In the genomic region with DNA sequence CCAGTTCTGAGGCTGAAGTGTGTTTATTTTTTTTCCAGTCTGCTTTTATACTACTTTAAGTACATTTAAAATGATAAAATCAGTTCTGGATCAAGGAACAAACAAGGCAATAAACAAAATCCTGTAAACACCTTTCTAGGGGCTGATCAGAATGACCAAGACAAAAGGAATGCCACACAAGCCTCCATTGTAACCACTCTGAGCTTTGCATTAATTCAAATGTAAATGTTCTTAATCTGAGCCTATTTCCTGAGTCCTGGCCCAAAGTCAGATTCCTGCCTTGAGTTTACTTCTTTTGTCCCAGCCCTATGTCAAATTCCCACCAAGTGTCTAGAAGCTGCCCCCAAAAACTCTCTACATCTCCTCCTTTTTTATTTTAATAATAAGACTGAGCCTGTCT, we compare ENCODE assay signal across 29 mouse cellular contexts.
"Had no signal": no experiment of that assay in that cellular context is flagged by ENCODE, and none has a peak within 500 bp of the region (broad histone marks: within the 10 kb centered on the region; RNA-seq: fewer than 3 reads in every experiment).

No protein-coding gene starts in this region.

- H3K9me3 ChIP-seq: limb, embryonic 10.5 days; limb, embryonic 15.5 days; liver, embryonic 13.5 days; liver, embryonic 15.5 days; lung, embryonic 15.5 days; midbrain, embryonic 15.5 days; neural tube, embryonic 12.5 days had no signal

- DNase-seq: left cerebral cortex, postnatal 4 days; liver; liver, embryonic 13.5 days; liver, postnatal 0 days; lung, adult 18-20 months; lung, adult 2 months; lung, embryonic 14.5 days; lung, postnatal 10 days; lung, postnatal 14 days; lung, postnatal 36 days; lung, postnatal 4 days; midbrain, embryonic 14.5 days had no signal

- H3K36me3 ChIP-seq: limb, embryonic 10.5 days; limb, embryonic 12.5 days; limb, embryonic 13.5 days; limb, embryonic 15.5 days; liver, embryonic 12.5 days; liver, embryonic 13.5 days; liver, embryonic 15.5 days; lung, embryonic 15.5 days; midbrain, embryonic 10.5 days; midbrain, embryonic 12.5 days; midbrain, embryonic 13.5 days; midbrain, embryonic 15.5 days; neural tube, embryonic 12.5 days; neural tube, embryonic 13.5 days had no signal

- H3K4me3 ChIP-seq: limb, embryonic 10.5 days; limb, embryonic 12.5 days; limb, embryonic 13.5 days; limb, embryonic 15.5 days; liver, embryonic 12.5 days; liver, embryonic 13.5 days; liver, embryonic 15.5 days; lung, embryonic 15.5 days; megakaryocyte, embryonic 14.5 days; midbrain, embryonic 10.5 days; midbrain, embryonic 12.5 days; midbrain, embryonic 13.5 days; midbrain, embryonic 15.5 days; myocyte; neural tube, embryonic 12.5 days; neural tube, embryonic 13.5 days had no signal

- H3K9ac ChIP-seq: limb, embryonic 12.5 days; limb, embryonic 13.5 days; limb, embryonic 15.5 days; liver, embryonic 12.5 days; liver, embryonic 13.5 days; liver, embryonic 14.5 days; liver, embryonic 15.5 days; liver, postnatal 0 days; lung, embryonic 14.5 days; lung, embryonic 15.5 days; midbrain, embryonic 12.5 days; midbrain, embryonic 13.5 days; midbrain, embryonic 15.5 days; neural tube, embryonic 12.5 days; neural tube, embryonic 13.5 days had no signal

- H3K27ac ChIP-seq: limb, embryonic 10.5 days; limb, embryonic 12.5 days; limb, embryonic 13.5 days; limb, embryonic 15.5 days; liver, embryonic 12.5 days; liver, embryonic 13.5 days; liver, embryonic 14.5 days; liver, embryonic 15.5 days; lung, embryonic 15.5 days; macrophage; midbrain, embryonic 10.5 days; midbrain, embryonic 12.5 days; midbrain, embryonic 13.5 days; midbrain, embryonic 15.5 days; neural tube, embryonic 12.5 days; neural tube, embryonic 13.5 days had no signal

- H3K4me1 ChIP-seq: limb, embryonic 10.5 days; limb, embryonic 12.5 days; limb, embryonic 13.5 days; limb, embryonic 15.5 days; liver, embryonic 12.5 days; liver, embryonic 13.5 days; liver, embryonic 15.5 days; lung, embryonic 15.5 days; megakaryocyte, embryonic 14.5 days; midbrain, embryonic 10.5 days; midbrain, embryonic 12.5 days; midbrain, embryonic 13.5 days; midbrain, embryonic 15.5 days; neural tube, embryonic 12.5 days; neural tube, embryonic 13.5 days had no signal
